Mouse (Mus musculus) neural tube, embryonic 15.5 days (tissue): ENCODE measurements around the gene Tmem239. TPM values are rescaled to one million over a fixed set of nuclear protein-coding genes. Genes with fewer than 3 reads are reported as not detected.

Source experiments
- ATAC-seq: fragments of 200-750 bp; cut with Nextera tagmentation; 2 replicates; pipeline ENCODE4 v1.8.0; 2017; ENCODE audit warnings: mild to moderate bottlenecking, moderate TSS enrichment, moderate library complexity; ENCODE audit not compliant: low FRiP score
- H3K27ac ChIP-seq: fragments of 300-500 bp; sonication (generic); replicated peaks from 2 replicates; pipeline ENCODE4 v1.5.1; 2015; ENCODE audit warnings: mild to moderate bottlenecking, inconsistent platforms
- H3K27me3 ChIP-seq: fragments of 300-500 bp; sonication (generic); replicated peaks from 2 replicates; pipeline ENCODE4 v1.6.1; 2015; ENCODE audit warnings: inconsistent platforms
- H3K36me3 ChIP-seq: fragments of 300-500 bp; sonication (generic); 2 replicates; pipeline ENCODE4 v1.6.1; 2015; ENCODE audit warnings: inconsistent platforms
- H3K4me1 ChIP-seq: fragments of 300-500 bp; sonication (generic); 2 replicates; pipeline ENCODE4 v1.6.1; 2015; ENCODE audit warnings: inconsistent platforms
- H3K4me2 ChIP-seq: fragments of 300-500 bp; sonication (generic); 2 replicates; pipeline ENCODE4 v1.6.1; 2015; ENCODE audit warnings: inconsistent platforms, mild to moderate bottlenecking, moderate library complexity
- H3K4me3 ChIP-seq: fragments of 300-500 bp; sonication (generic); replicated peaks from 2 replicates; pipeline ENCODE4 v1.5.1; 2015; ENCODE audit warnings: mild to moderate bottlenecking, inconsistent platforms
- H3K9ac ChIP-seq: fragments of 300-500 bp; sonication (generic); replicated peaks from 2 replicates; pipeline ENCODE4 v1.6.1; 2015; ENCODE audit warnings: mild to moderate bottlenecking, inconsistent platforms
- H3K9me3 ChIP-seq: fragments of 300-500 bp; sonication (generic); replicated peaks from 2 replicates; pipeline ENCODE4 v1.6.1; 2016; ENCODE audit warnings: inconsistent platforms
- WGBS: fragments of 180-500 bp; shearing (Covaris S2); methylation state at CpG from one replicate; pipeline ENCODE4 v1.1.7; 2015; ENCODE audit warnings: mixed read lengths; 5-methylcytosine and 5-hydroxymethylcytosine counted together
- polyA plus RNA-seq: library from polyadenylated mRNA; unstranded; fragments of >200 nt; fragmentation: Nextera tagmentation; extraction: Ambion mirVana; gene quantifications from 2 replicates; pipeline ENCODE4 v1.2.1, GENCODE M21; 2015

Tmem239 gene
- polyA plus RNA-seq, 1 experiment from 2014 or later: not detected

DNA sequence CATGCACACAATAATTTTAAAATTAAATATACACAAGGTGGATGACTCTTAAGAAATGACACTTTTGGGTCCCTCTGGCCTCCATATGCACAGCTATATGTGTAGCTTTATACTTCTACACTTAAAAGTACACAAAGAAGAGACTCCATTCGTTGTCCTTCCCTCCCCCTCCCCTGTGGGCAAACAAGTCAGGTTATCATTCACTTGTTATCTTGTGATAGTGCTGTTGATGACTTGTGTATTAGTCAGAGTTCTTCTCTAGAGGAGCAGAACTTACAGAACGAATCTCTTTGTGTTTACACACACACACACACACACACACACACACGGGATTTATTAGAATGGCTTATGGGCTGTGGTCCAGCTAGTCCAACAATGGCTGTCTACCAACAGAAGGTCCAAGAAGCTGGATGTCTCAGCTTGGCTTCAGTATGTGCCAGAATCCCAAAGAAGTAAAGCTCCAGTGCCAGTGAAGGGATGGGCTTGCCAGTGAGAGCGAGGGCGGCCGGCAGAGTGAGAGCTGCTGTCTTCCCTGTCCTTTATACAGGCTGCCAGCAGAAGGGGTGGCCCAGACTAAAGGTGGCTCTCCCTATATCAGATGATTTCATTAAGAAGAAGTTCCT is 48.6 kb downstream of the Tmem239 start:
- no peaks in the 10 kb centered on the region for H3K36me3 ChIP-seq
- 70% methylated on average over 6 of the region's 6 CpGs for WGBS
- ATAC-seq: no peak
- H3K4me2 ChIP-seq: no peak overlapping the region
- no peak overlapping the region for H3K9ac ChIP-seq
- H3K27ac ChIP-seq: no peak overlapping the region
- no peaks in the 10 kb centered on the region for H3K9me3 ChIP-seq
- H3K4me1 ChIP-seq: peaks cover 32% of the 10 kb centered on the region
- no peaks in the 10 kb centered on the region for H3K27me3 ChIP-seq
- no peak overlapping the region for H3K4me3 ChIP-seq

Other genes starting within 250 kb of the Tmem239 start
- gene Snrpb, start 227.1 kb upstream of the Tmem239 start, polyA plus RNA-seq: 283 and 366 TPM in 2 replicates
- gene Tmc2, start 211.3 kb upstream of the Tmem239 start, polyA plus RNA-seq: not detected in 2 replicates
- 275 and 293 TPM in 2 replicates for gene Nop56, start 132.0 kb upstream of the Tmem239 start, polyA plus RNA-seq
- gene Idh3b, start 121.9 kb upstream of the Tmem239 start, polyA plus RNA-seq: 193 and 199 TPM in 2 replicates
- gene Ebf4, start 111.3 kb upstream of the Tmem239 start, polyA plus RNA-seq: 4.7 and 7.8 TPM in 2 replicates
- 27.8 and 30.3 TPM in 2 replicates for gene Cpxm1, start 8.9 kb upstream of the Tmem239 start, polyA plus RNA-seq
- 0.17 TPM in 1 of 2 replicates, not detected in the other for gene Gm28372, start 1.2 kb upstream of the Tmem239 start, polyA plus RNA-seq
- gene 1700020A23Rik, start 1.2 kb upstream of the Tmem239 start, polyA plus RNA-seq: 0.36 and 0.56 TPM in 2 replicates
- 102 TPM in 2 replicates for gene Vps16, start 17.9 kb downstream of the Tmem239 start, polyA plus RNA-seq
- 14.3 and 16.0 TPM in 2 replicates for gene Pced1a, start 18.2 kb downstream of the Tmem239 start, polyA plus RNA-seq
- gene Ptpra, start 43.8 kb downstream of the Tmem239 start, polyA plus RNA-seq: 123 and 129 TPM in 2 replicates
- gene Mrps26, start 157.3 kb downstream of the Tmem239 start, polyA plus RNA-seq: 105 and 107 TPM in 2 replicates
- gene Oxt, start 169.7 kb downstream of the Tmem239 start, polyA plus RNA-seq: not detected in 2 replicates
- gene Avp, start 176.1 kb downstream of the Tmem239 start, polyA plus RNA-seq: not detected in 2 replicates
- 9.5 and 10.8 TPM in 2 replicates for gene Fastkd5, start 223.5 kb downstream of the Tmem239 start, polyA plus RNA-seq
- 10.0 and 11.3 TPM in 2 replicates for gene Ubox5, start 223.6 kb downstream of the Tmem239 start, polyA plus RNA-seq
- gene Lzts3, start 236.3 kb downstream of the Tmem239 start, polyA plus RNA-seq: 18.1 and 21.4 TPM in 2 replicates